Mouse (Mus musculus): ENCODE results near the gene Pdha2.

GRCm38 (mm10) chr3:141251440-141251839 lies 39.3 kb upstream of the Pdha2 start:
- no peak for TF ChIP-seq CTCF (IDR thresholded peaks at IDR 0.05)
- no peak for TF ChIP-seq POLR2A (IDR thresholded peaks at IDR 0.05; ENCODE audit: insufficient read depth, low read depth, low read length)

All from heart, adult 2 months (tissue).